Mouse (Mus musculus) megakaryocyte, embryonic 14.5 days (primary cell): ENCODE measurements around the gene Znrf1.

Source experiments
- FLI1 ChIP-seq: IDR thresholded peaks from 2 replicates; pipeline ENCODE4 v1.6.1; 2012; ENCODE audit warnings: low read length, inconsistent platforms, mixed read lengths
- GATA1 ChIP-seq: IDR thresholded peaks from 3 replicates; pipeline ENCODE4 v1.6.1; 2012; ENCODE audit warnings: mixed read lengths, low read length, inconsistent platforms, borderline replicate concordance

GRCm38 (mm10) chr8:111527149-111527548, 8.7 kb upstream of the Znrf1 start:
- TF ChIP-seq GATA1 (no peak), FLI1 (no peak)
